8 mouse cellular contexts compared by ENCODE assay signal in the genomic region with DNA sequence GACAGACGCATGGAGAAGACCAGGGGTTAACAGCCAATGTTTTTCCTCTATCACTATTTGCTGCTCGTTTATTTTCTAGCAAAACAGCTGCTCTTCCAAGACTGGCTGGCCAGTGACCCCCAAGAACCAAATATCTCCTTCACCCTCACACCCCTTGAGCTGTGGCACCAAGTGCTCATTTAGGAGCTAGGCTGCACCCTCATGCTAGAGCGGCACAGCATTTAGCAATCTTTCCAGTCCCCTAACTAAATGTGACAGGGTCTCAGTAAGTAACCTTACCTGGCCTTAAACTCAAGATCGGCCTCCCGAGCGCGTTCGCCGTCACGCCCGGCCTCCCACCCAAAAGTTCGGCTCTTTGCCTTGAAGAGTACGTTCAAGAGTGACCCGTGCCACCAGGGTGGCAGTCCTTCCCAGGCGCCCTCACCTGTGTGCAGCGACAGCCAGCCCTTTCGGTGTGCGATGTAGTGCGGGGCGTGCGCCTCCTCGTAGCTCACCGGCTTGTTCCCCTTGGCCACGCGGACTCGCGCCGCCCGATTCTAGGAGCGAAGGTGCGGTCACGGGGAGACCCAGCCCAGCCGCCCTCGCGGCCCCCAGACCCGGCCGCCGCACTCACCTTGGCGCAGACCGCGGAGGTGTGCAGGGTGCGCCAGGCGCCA. TPM values are rescaled to one million over a fixed set of nuclear protein-coding genes. Genes with fewer than 3 reads are reported as not detected.
A peak's percentile ranks its signal among the peaks of the same experiment; 100 is the strongest.
DNase-seq lines count a peak whose midpoint lies in the region; ATAC-seq lines count a peak whose summit lies in the region.

No protein-coding gene starts in this region.

- ATAC-seq in forebrain, embryonic 15.5 days (replicated peaks), result peak; percentile 81
- ATAC-seq in limb, embryonic 13.5 days (ENCODE audit: low FRiP score, low read depth), result peak; percentile 77
- ATAC-seq in midbrain, embryonic 14.5 days (ENCODE audit: low FRiP score, low TSS enrichment), result peak; percentile 86

- H3K9ac ChIP-seq in forebrain, embryonic 15.5 days (replicated peaks), result peak overlapping the region; percentile 86
- peak overlapping the region; percentile 90 for H3K9ac ChIP-seq in limb, embryonic 13.5 days
- peak overlapping the region; percentile 94 for H3K9ac ChIP-seq in midbrain, embryonic 14.5 days (replicated peaks; ENCODE audit: low read length)

- H3K4me3 ChIP-seq in forebrain, embryonic 15.5 days, result peak overlapping the region; percentile 98
- peak overlapping the region; percentile 90 for H3K4me3 ChIP-seq in limb, embryonic 13.5 days
- H3K4me3 ChIP-seq in midbrain, embryonic 14.5 days (replicated peaks; ENCODE audit: low read depth, low read length), result peak overlapping the region; percentile 98

- intact Hi-C loops in gastrocnemius, postnatal 14 days (cut with DNase I; ENCODE audit: low total_unique reads), result loop anchor here (10.0 kb wide), 1 partner anchor 212 kb away; no protein-coding TSS in a partner anchor

- under 1% methylated on average over 43 of the region's 43 CpGs for WGBS in forebrain, embryonic 15.5 days
- WGBS in limb, embryonic 13.5 days, result under 1% methylated on average over 43 of the region's 43 CpGs
- WGBS in midbrain, embryonic 14.5 days, result 1% methylated on average over 43 of the region's 43 CpGs

- H3K36me3 ChIP-seq in forebrain, embryonic 15.5 days, result peaks cover 19% of the 10 kb centered on the region
- H3K36me3 ChIP-seq in limb, embryonic 13.5 days, result peaks cover 25% of the 10 kb centered on the region
- peaks cover 19% of the 10 kb centered on the region for H3K36me3 ChIP-seq in midbrain, embryonic 14.5 days (ENCODE audit: control insufficient read depth, insufficient read depth, low read length)

- peak overlapping the region; percentile 73 for H3K4me2 ChIP-seq in forebrain, embryonic 15.5 days (replicated peaks)
- H3K4me2 ChIP-seq in limb, embryonic 13.5 days (replicated peaks), result peak overlapping the region; percentile 80
- peak overlapping the region; percentile 76 for H3K4me2 ChIP-seq in midbrain, embryonic 14.5 days (ENCODE audit: low read length)

- H3K9me3 ChIP-seq in forebrain, embryonic 15.5 days, result no peaks in the 10 kb centered on the region
- H3K9me3 ChIP-seq in limb, embryonic 13.5 days, result no peaks in the 10 kb centered on the region
- no peaks in the 10 kb centered on the region for H3K9me3 ChIP-seq in midbrain, embryonic 14.5 days (ENCODE audit: control insufficient read depth, low read length)

- H3K27me3 ChIP-seq in forebrain, embryonic 15.5 days, result no peaks in the 10 kb centered on the region
- H3K27me3 ChIP-seq in limb, embryonic 13.5 days, result no peaks in the 10 kb centered on the region
- H3K27me3 ChIP-seq in midbrain, embryonic 14.5 days (ENCODE audit: control insufficient read depth, insufficient read depth, low read length), result no peaks in the 10 kb centered on the region

- DNase-seq in gastrocnemius, postnatal 14 days, result peak; percentile 22
- no peak for DNase-seq in gastrocnemius, postnatal 25 days
- peak; percentile 11 to 70 for DNase-seq in urinary bladder, adult 18-20 months (ENCODE audit: low spot score in 2 of 2)
- DNase-seq in urinary bladder, postnatal 10 days (ENCODE audit: low spot score), result no peak
- DNase-seq in midbrain, embryonic 14.5 days, result no peak
- peak; percentile 52 to 59 for DNase-seq in thymus, postnatal 36 days

- H3K4me1 ChIP-seq in forebrain, embryonic 15.5 days, result peaks cover 16% of the 10 kb centered on the region
- peaks cover 14% of the 10 kb centered on the region for H3K4me1 ChIP-seq in limb, embryonic 13.5 days
- H3K4me1 ChIP-seq in midbrain, embryonic 14.5 days (ENCODE audit: control insufficient read depth, insufficient read depth, low read length), result peaks cover 13% of the 10 kb centered on the region

- peak overlapping the region; percentile 66 for H3K27ac ChIP-seq in forebrain, embryonic 15.5 days (replicated peaks)
- H3K27ac ChIP-seq in limb, embryonic 13.5 days, result peak overlapping the region; percentile 73; the same call in 1 of the 2 replicates
- H3K27ac ChIP-seq in midbrain, embryonic 14.5 days (replicated peaks; ENCODE audit: low read depth, low read length), result peak overlapping the region; percentile 72

RNA-seq across cellular contexts. Expression of gene Mrps24, which starts 8.5 kb away (rescaled TPM):
- total RNA-seq in gastrocnemius, postnatal 14 days (2021), result 10 to 100 TPM; 83.5 to 84.2 TPM
- 10 to 100 TPM; 89.1 to 96.9 TPM for total RNA-seq in gastrocnemius, postnatal 25 days (2021)
- polyA plus RNA-seq in forebrain, embryonic 15.5 days (2015; fragmentation: Nextera tagmentation; extraction: Ambion mirVana), result 177 and 180 TPM in 2 replicates
- polyA plus RNA-seq in limb, embryonic 13.5 days (2015; fragmentation: Nextera tagmentation; extraction: Ambion mirVana), result 171 and 175 TPM in 2 replicates
- polyA plus RNA-seq in midbrain, embryonic 14.5 days (2014; fragmentation: Nextera tagmentation; extraction: Ambion mirVana), result 180 and 218 TPM in 2 replicates

RNA-seq across cellular contexts. Expression of gene Urgcp, which starts 55.2 kb away (rescaled TPM):
- 10 to 100 TPM; 32.7 to 38.4 TPM for total RNA-seq in gastrocnemius, postnatal 14 days (2021)
- total RNA-seq in gastrocnemius, postnatal 25 days (2021), result 10 to 100 TPM; 39.0 to 41.3 TPM
- polyA plus RNA-seq in forebrain, embryonic 15.5 days (2015; fragmentation: Nextera tagmentation; extraction: Ambion mirVana), result 31.6 and 32.4 TPM in 2 replicates
- polyA plus RNA-seq in limb, embryonic 13.5 days (2015; fragmentation: Nextera tagmentation; extraction: Ambion mirVana), result 27.1 and 29.2 TPM in 2 replicates
- polyA plus RNA-seq in midbrain, embryonic 14.5 days (2014; fragmentation: Nextera tagmentation; extraction: Ambion mirVana), result 21.5 and 23.9 TPM in 2 replicates

Comparison
In these comparisons a context has a peak if more than half of its experiments do, and no peak if none do; other contexts are left out.
1. DNase-seq: peak in gastrocnemius, postnatal 14 days (single experiment), urinary bladder, adult 18-20 months (2 of 2) and thymus, postnatal 36 days (2 of 2); none in gastrocnemius, postnatal 25 days (single experiment), urinary bladder, postnatal 10 days (single experiment) and midbrain, embryonic 14.5 days (single experiment).
2. Peak in every context shown above with its lines, with median percentiles within 50 percentile points of each other: ATAC-seq, H3K27ac ChIP-seq, H3K4me2 ChIP-seq, H3K4me3 ChIP-seq and H3K9ac ChIP-seq.